Mouse (Mus musculus): ENCODE measurements around the gene Kcne1l. TPM values are rescaled to one million over a fixed set of nuclear protein-coding genes. Genes with fewer than 3 reads are reported as not detected.

Kcne1l gene
- 5.6 and 8.4 TPM in 2 replicates for polyA plus RNA-seq (2015; fragmentation: Nextera tagmentation; extraction: Ambion mirVana)

GRCm38 (mm10) chrX:142305869-142306581 lies at the start of gene Kcne1l:
Gene Kcne1l (minus strand): TSS chrX:142306294.

Other genes starting within 250 kb of the Kcne1l start
- gene Gucy2f, start 109.4 kb downstream of the Kcne1l start, polyA plus RNA-seq (2015; fragmentation: Nextera tagmentation; extraction: Ambion mirVana), result not detected in 2 replicates
- gene Nxt2, start 79.5 kb downstream of the Kcne1l start, polyA plus RNA-seq (2015; fragmentation: Nextera tagmentation; extraction: Ambion mirVana), result 12.2 and 16.9 TPM in 2 replicates
- gene Acsl4, start 84.2 kb upstream of the Kcne1l start, polyA plus RNA-seq (2015; fragmentation: Nextera tagmentation; extraction: Ambion mirVana), result 12.0 and 15.1 TPM in 2 replicates

All from urinary bladder, postnatal 0 days (tissue).